Mouse (Mus musculus): ENCODE measurements around the gene Gm49405. TPM values are rescaled to one million over a fixed set of nuclear protein-coding genes. Genes with fewer than 3 reads are reported as not detected.
A peak's percentile ranks its signal among the peaks of the same experiment; 100 is the strongest.
"Not testable (repeated sequence)": the region's sequence is repeated elsewhere in the genome, so short reads cannot be mapped to it uniquely, and the experiment has no call there.

Gene Gm49405
- polyA plus RNA-seq, 1 experiment from 2014 or later: 4.2 TPM

GRCm38 (mm10) chr19:3966330-3967075 is 33.9 kb upstream of the Gm49405 start:
- Histone ChIP-seq H3K4me3 (no peak overlapping the region), H3K9ac (no peak overlapping the region), H3K9me3 (replicated peaks) (no peaks in the 10 kb centered on the region), H3K4me1 (0 out of 2 replicates have a peak, but pooled peaks cover 3% of the 10 kb centered on the region), H3K4me2 (replicated peaks) (no peak overlapping the region), H3K27ac (no peak overlapping the region), H3K27me3 (no peaks in the 10 kb centered on the region), H3K36me3 (no peaks in the 10 kb centered on the region)
- WGBS: 67% methylated on average over 11 of the region's 11 CpGs
- ATAC-seq (ENCODE audit: low FRiP score): no peak

- H3K4me2 ChIP-seq (replicated peaks): no peak overlapping the region
- no peaks in the 10 kb centered on the region for H3K36me3 ChIP-seq
- WGBS: 72% methylated on average over 3 of the region's 3 CpGs
- H3K27ac ChIP-seq: no peak overlapping the region
- no peak overlapping the region for H3K9ac ChIP-seq
- no peaks in the 10 kb centered on the region for H3K9me3 ChIP-seq (replicated peaks)
- H3K4me1 ChIP-seq: 0 out of 2 replicates have a peak, but pooled peaks cover 3% of the 10 kb centered on the region
- ATAC-seq (ENCODE audit: low FRiP score): no peak
- H3K27me3 ChIP-seq: no peaks in the 10 kb centered on the region
- no peak overlapping the region for H3K4me3 ChIP-seq
Observed at GRCm38 (mm10) chr19:3967258-3967657, 33.2 kb upstream of the Gm49405 start.

DNA sequence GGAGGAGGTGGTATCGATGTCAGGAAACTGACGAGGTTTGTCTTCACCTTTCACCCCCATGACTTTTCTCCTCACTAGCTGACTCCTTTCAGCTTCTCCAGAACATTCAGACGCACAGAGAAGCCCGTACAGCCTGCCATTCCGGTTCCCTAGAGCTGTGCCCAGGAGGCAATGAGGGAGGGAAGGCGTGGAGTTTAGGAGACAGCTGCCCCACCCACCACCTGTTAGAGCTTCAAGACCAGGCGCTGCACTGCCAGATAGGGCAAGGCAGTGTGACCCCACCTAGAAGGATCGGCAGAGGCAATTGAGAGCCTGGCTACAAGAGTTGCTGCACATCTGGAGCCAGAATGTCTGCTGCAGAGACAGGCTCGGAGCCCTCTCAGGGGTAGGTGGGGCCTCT is 28.2 kb upstream of the Gm49405 start, which contains the start of gene Aldh3b2:
Gene Aldh3b2, plus strand, starts transcription at position 100 of the 400 bp plus-strand sequence.
- WGBS: 57% methylated on average over 9 of the region's 9 CpGs
- Histone ChIP-seq H3K4me2 (replicated peaks) (no peak within 1 kb of the TSS), H3K9ac (no peak within 1 kb of the TSS), H3K36me3 (no peaks in the 10 kb centered on the region), H3K4me1 (0 out of 2 replicates have a peak, but pooled peaks cover 3% of the 10 kb centered on the region), H3K9me3 (replicated peaks) (no peaks in the 10 kb centered on the region), H3K27me3 (no peaks in the 10 kb centered on the region), H3K27ac (no peak within 1 kb of the TSS), H3K4me3 (no peak within 1 kb of the TSS)
- ATAC-seq (ENCODE audit: low FRiP score): no peak

GRCm38 (mm10) chr19:3974608-3975007 is 25.8 kb upstream of the Gm49405 start:
- not testable (repeated sequence) for H3K27me3 ChIP-seq

DNA sequence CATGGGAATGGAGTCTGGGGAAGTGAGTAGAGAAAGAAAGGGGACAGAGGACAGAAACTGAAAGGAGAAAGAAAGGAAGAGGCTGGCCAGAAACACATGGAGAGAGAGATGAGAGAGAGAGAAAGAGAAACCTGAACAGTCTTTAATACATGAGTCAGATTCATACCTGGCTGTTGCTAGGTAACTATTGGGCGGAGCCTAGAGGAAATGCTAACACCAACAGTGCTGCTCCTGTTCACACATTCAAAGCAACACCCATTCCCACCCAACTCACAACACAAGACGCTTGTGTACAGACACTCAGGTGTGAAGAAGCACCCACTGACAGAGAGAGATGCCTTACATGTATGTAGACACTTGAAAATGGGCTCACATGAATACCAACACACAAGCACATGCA is 24.6 kb upstream of the Gm49405 start:
- Histone ChIP-seq H3K4me2 (replicated peaks) (no peak overlapping the region), H3K36me3 (no peaks in the 10 kb centered on the region), H3K27me3 (no peaks in the 10 kb centered on the region), H3K4me3 (no peak overlapping the region), H3K4me1 (peaks cover 5% of the 10 kb centered on the region; the same call in 1 of the 2 replicates), H3K9me3 (replicated peaks) (no peaks in the 10 kb centered on the region), H3K27ac (no peak overlapping the region), H3K9ac (no peak overlapping the region)
- no peak for ATAC-seq (ENCODE audit: low FRiP score)
- WGBS: 81% methylated on average over 2 of the region's 2 CpGs

More at GRCm38 (mm10) chr19:3974608-3975007, 25.8 kb upstream of the Gm49405 start:
- not testable (repeated sequence) for ATAC-seq (ENCODE audit: low FRiP score); H3K9me3 ChIP-seq (replicated peaks); H3K4me2 ChIP-seq (replicated peaks); H3K4me1 ChIP-seq; H3K27ac ChIP-seq; H3K36me3 ChIP-seq; H3K4me3 ChIP-seq; H3K9ac ChIP-seq
- WGBS: 87% methylated on average over 6 of the region's 6 CpGs

GRCm38 (mm10) chr19:3980309-3980708 is 20.1 kb upstream of the Gm49405 start:
- peak; percentile 52 for ATAC-seq (ENCODE audit: low FRiP score)
- H3K27me3 ChIP-seq: no peaks in the 10 kb centered on the region
- no peak overlapping the region for H3K27ac ChIP-seq
- no peak overlapping the region for H3K4me3 ChIP-seq
- no peaks in the 10 kb centered on the region for H3K9me3 ChIP-seq (replicated peaks)
- H3K36me3 ChIP-seq: no peaks in the 10 kb centered on the region
- no peak overlapping the region for H3K9ac ChIP-seq
- H3K4me1 ChIP-seq: peaks cover 24% of the 10 kb centered on the region
- H3K4me2 ChIP-seq (replicated peaks): no peak overlapping the region
- WGBS: 16% methylated on average over 4 of the region's 4 CpGs

DNA sequence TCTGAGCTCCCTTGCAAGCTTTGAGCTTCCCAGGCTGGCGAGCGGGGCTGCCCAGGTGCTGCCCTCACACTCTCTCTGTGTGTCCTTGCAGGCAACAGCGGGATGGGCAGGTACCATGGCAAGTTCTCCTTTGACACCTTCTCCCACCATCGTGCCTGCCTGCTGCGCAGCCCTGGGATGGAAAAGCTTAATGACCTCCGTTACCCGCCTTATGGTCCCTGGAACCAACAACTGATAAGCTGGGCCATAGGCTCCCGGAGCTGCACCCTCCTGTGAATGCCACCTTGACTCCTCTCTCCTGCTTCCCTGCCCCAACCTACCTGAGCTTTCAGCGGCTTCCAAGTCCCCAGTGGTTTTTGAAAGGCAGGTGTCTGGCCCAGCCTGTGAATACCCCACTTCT is 19.5 kb upstream of the Gm49405 start:
- Histone ChIP-seq H3K36me3 (no peaks in the 10 kb centered on the region), H3K27me3 (no peaks in the 10 kb centered on the region), H3K4me2 (replicated peaks) (no peak overlapping the region), H3K9me3 (replicated peaks) (no peaks in the 10 kb centered on the region), H3K9ac (no peak overlapping the region), H3K4me1 (peaks cover 29% of the 10 kb centered on the region), H3K4me3 (no peak overlapping the region), H3K27ac (no peak overlapping the region)
- WGBS: 84% methylated on average over 9 of the region's 9 CpGs
- ATAC-seq (ENCODE audit: low FRiP score): no peak

DNA sequence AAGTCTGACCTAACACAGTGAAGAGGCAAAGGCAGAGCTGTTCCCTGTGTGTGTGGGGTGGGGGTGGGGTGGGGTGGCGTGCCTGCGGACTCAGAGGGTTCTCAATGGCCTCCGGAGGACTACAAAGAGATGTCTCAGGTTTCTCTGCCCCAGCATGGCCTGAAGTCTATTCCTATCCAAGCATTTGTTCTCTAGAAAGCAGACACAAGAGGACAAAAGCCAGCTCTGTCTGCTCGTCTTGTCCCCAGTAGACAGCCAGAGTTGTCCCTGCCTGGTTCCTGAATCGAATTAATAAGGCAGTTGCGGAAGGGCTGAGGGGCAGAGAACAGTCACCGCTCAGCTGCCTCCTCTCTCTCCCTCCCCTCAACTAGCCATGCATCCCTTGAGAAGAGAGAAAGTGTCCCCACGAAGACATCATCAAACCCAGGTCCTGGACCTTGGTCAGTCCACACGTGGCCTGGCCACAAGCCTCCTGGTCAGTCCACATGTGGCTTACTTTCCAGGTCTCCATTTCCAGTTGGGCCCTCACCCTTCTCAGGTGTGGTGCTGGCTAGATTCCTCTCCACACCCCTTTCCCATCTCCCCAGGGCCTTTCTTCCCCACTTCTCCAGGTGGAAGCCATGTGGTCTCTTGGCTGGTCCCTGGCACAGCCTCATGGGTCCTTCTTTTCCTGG is 16.8 kb upstream of the Gm49405 start:
- Histone ChIP-seq H3K27ac (0 out of 2 replicates have a peak overlapping the region, but pooled peaks have one; percentile 1), H3K4me1 (peaks cover 36% of the 10 kb centered on the region), H3K4me3 (no peak overlapping the region), H3K4me2 (replicated peaks) (no peak overlapping the region), H3K9ac (no peak overlapping the region), H3K27me3 (no peaks in the 10 kb centered on the region), H3K9me3 (replicated peaks) (no peaks in the 10 kb centered on the region), H3K36me3 (no peaks in the 10 kb centered on the region)
- no peak for ATAC-seq (ENCODE audit: low FRiP score)
- 27% methylated on average over 9 of the region's 9 CpGs for WGBS

GRCm38 (mm10) chr19:3985261-3985681 is 15.2 kb upstream of the Gm49405 start:
- H3K4me3 ChIP-seq: no peak overlapping the region
- H3K9me3 ChIP-seq (replicated peaks): no peaks in the 10 kb centered on the region
- no peak for ATAC-seq (ENCODE audit: low FRiP score)
- no peaks in the 10 kb centered on the region for H3K27me3 ChIP-seq
- no peak overlapping the region for H3K27ac ChIP-seq
- WGBS: 18% methylated on average over 8 of the region's 8 CpGs
- no peak overlapping the region for H3K9ac ChIP-seq
- peaks cover 31% of the 10 kb centered on the region for H3K4me1 ChIP-seq
- no peak overlapping the region for H3K4me2 ChIP-seq (replicated peaks)
- H3K36me3 ChIP-seq: no peaks in the 10 kb centered on the region

GRCm38 (mm10) chr19:3986334-3986733 is 14.1 kb upstream of the Gm49405 start, which contains the start of gene Acy3:
TSS of gene Acy3 (plus strand) at chr19:3986570.
- ATAC-seq (ENCODE audit: low FRiP score): no peak
- Histone ChIP-seq H3K9ac (no peak within 1 kb of the TSS; the same call in 1 of the 2 replicates), H3K36me3 (no peaks in the 10 kb centered on the region), H3K27me3 (no peaks in the 10 kb centered on the region), H3K4me1 (peaks cover 35% of the 10 kb centered on the region), H3K4me3 (no peak within 1 kb of the TSS), H3K4me2 (replicated peaks) (0 out of 2 replicates have a peak within 1 kb of the TSS, but pooled peaks have one; percentile 8), H3K9me3 (replicated peaks) (no peaks in the 10 kb centered on the region), H3K27ac (no peak within 1 kb of the TSS)
- 19% methylated on average over 8 of the region's 8 CpGs for WGBS

DNA sequence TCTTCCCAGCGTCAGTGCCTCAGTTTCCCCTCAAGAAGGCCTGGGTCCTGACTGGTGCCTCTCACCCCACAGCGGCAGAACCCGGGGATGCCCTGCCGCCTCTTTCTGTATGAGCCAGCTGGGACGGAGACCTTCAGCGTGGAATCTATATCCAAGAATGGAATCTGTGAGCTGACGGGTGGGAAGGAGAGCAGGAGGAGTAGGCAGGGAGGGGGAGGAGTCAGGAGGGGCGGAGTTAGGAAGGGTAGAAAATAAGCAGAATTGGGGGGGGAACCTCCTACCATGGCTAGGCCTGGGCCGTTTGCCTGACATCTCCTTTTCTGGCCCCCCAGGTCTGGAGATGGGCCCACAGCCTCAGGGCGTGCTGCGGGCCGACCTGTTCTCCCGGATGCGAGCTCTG is 12.4 kb upstream of the Gm49405 start:
- Histone ChIP-seq H3K9me3 (replicated peaks) (no peaks in the 10 kb centered on the region), H3K36me3 (no peaks in the 10 kb centered on the region), H3K9ac (no peak overlapping the region), H3K4me1 (peaks cover 35% of the 10 kb centered on the region), H3K4me2 (replicated peaks) (no peak overlapping the region), H3K27ac (no peak overlapping the region), H3K4me3 (no peak overlapping the region), H3K27me3 (no peaks in the 10 kb centered on the region)
- ATAC-seq (ENCODE audit: low FRiP score): no peak
- WGBS: 89% methylated on average over 14 of the region's 14 CpGs

- WGBS: 90% methylated on average over 4 of the region's 4 CpGs
- no peak for ATAC-seq (ENCODE audit: low FRiP score)
- no peaks in the 10 kb centered on the region for H3K9me3 ChIP-seq (replicated peaks)
Observed at GRCm38 (mm10) chr19:3988750-3989149, 11.7 kb upstream of the Gm49405 start.

More at GRCm38 (mm10) chr19:3988750-3989149, 11.7 kb upstream of the Gm49405 start:
- H3K4me2 ChIP-seq (replicated peaks): no peak overlapping the region
- no peaks in the 10 kb centered on the region for H3K36me3 ChIP-seq
- no peak overlapping the region for H3K4me3 ChIP-seq
- H3K4me1 ChIP-seq: peaks cover 28% of the 10 kb centered on the region
- no peak overlapping the region for H3K27ac ChIP-seq
- no peaks in the 10 kb centered on the region for H3K27me3 ChIP-seq
- H3K9ac ChIP-seq: no peak overlapping the region
